Mouse (Mus musculus): ENCODE measurements at regions not wholly inside any gene's neighbourhood (a gene's known extent, or its start where the extent isn't known, plus 50 kb on each side); places are given as distances from the start of the nearest gene placed in this dataset.

GRCm38 (mm10) chr2:75151519-75151918 lies 325.9 kb downstream of the Mtx2 start:
- Histone ChIP-seq H3K9me3 (replicated peaks; ENCODE audit: insufficient read depth, low read length) (no peaks in the 10 kb centered on the region), H3K27me3 (ENCODE audit: control insufficient read depth in 1 of 2, insufficient read depth in 2 of 2, low read length in 2 of 2) (peaks cover 0 to 5% of the 10 kb centered on the region in 2 experiments; a peak in 2 of 4 replicates), H3K36me3 (ENCODE audit: control insufficient read depth in 1 of 2, insufficient read depth in 2 of 2, low read length in 2 of 2) (no peaks in the 10 kb centered on the region), H3K4me3 (ENCODE audit: control insufficient read depth in 1 of 2, insufficient read depth in 1 of 2, low read depth in 2 of 2, low read length in 2 of 2) (no peak overlapping the region), H3K9ac (ENCODE audit: control insufficient read depth, low read depth, low read length, poor library complexity, severe bottlenecking) (no peak overlapping the region), H3K79me2 (ENCODE audit: control insufficient read depth, insufficient read depth, low read length, poor library complexity) (no peaks in the 10 kb centered on the region), H3K4me1 (ENCODE audit: control insufficient read depth in 1 of 2, insufficient read depth in 2 of 2, low read length in 2 of 2) (peaks cover 0 to 4% of the 10 kb centered on the region in 2 experiments; a peak in 1 of 4 replicates), H3K27ac (ENCODE audit: control insufficient read depth, low read depth, low read length) (no peak overlapping the region)
- no peak for DNase-seq (ENCODE audit: low read depth, low spot score)
- TF ChIP-seq TAL1 (IDR thresholded peaks at IDR 0.05; ENCODE audit: low read length) (no peak), KAT2A (conservative IDR thresholded peaks at IDR 0.05; ENCODE audit: low read depth, low read length) (no peak), CHD2 (IDR thresholded peaks at IDR 0.05; ENCODE audit: low read length) (no peak), ELF1 (IDR thresholded peaks at IDR 0.05; ENCODE audit: low read depth, low read length) (no peak), RAD21 (IDR thresholded peaks at IDR 0.05; ENCODE audit: low read depth, low read length) (no peak), MEF2A (IDR thresholded peaks at IDR 0.05; ENCODE audit: extremely low read depth, insufficient replicate concordance, low read depth, low read length, poor library complexity, severe bottlenecking) (no peak), HCFC1 (IDR thresholded peaks at IDR 0.05; ENCODE audit: low read depth, low read length) (no peak), ZMIZ1 (IDR thresholded peaks at IDR 0.05; ENCODE audit: low read depth, low read length) (no peak), EP300 (IDR thresholded peaks at IDR 0.05; ENCODE audit: low read depth in 1 of 2, low read length in 2 of 2) (no peak), TCF12 (IDR thresholded peaks at IDR 0.05; ENCODE audit: low read depth, low read length) (no peak), RCOR1 (IDR thresholded peaks at IDR 0.05; ENCODE audit: low read depth, low read length) (no peak), GABPA (IDR thresholded peaks at IDR 0.05; ENCODE audit: low read depth, low read length) (no peak), ETS1 (IDR thresholded peaks at IDR 0.05; ENCODE audit: low read depth, low read length) (no peak), TBP (IDR thresholded peaks at IDR 0.05; ENCODE audit: low read depth, low read length) (no peak), CHD1 (IDR thresholded peaks at IDR 0.05; ENCODE audit: low read depth, low read length) (no peak), BHLHE40 (IDR thresholded peaks at IDR 0.05; ENCODE audit: borderline replicate concordance, low read depth, low read length) (no peak), MXI1 (IDR thresholded peaks at IDR 0.05; ENCODE audit: low read depth, low read length) (no peak), MAZ (IDR thresholded peaks at IDR 0.05; ENCODE audit: low read depth, low read length) (no peak), JUND (IDR thresholded peaks at IDR 0.05; ENCODE audit: low read depth, low read length) (no peak), ZNF384 (IDR thresholded peaks at IDR 0.05; ENCODE audit: low read depth, low read length) (no peak)

GRCm38 (mm10) chr2:75152477-75152990 lies 326.9 kb downstream of the Mtx2 start:
- Histone ChIP-seq H3K9ac (ENCODE audit: control insufficient read depth, low read depth, low read length, poor library complexity, severe bottlenecking) (no peak overlapping the region), H3K27ac (ENCODE audit: control insufficient read depth, low read depth, low read length) (no peak overlapping the region), H3K79me2 (ENCODE audit: control insufficient read depth, insufficient read depth, low read length, poor library complexity) (no peaks in the 10 kb centered on the region), H3K4me1 (ENCODE audit: control insufficient read depth in 1 of 2, insufficient read depth in 2 of 2, low read length in 2 of 2) (peaks cover 0 to 4% of the 10 kb centered on the region in 2 experiments; a peak in 1 of 4 replicates), H3K9me3 (replicated peaks; ENCODE audit: insufficient read depth, low read length) (no peaks in the 10 kb centered on the region), H3K36me3 (ENCODE audit: control insufficient read depth in 1 of 2, insufficient read depth in 2 of 2, low read length in 2 of 2) (no peaks in the 10 kb centered on the region), H3K27me3 (ENCODE audit: control insufficient read depth in 1 of 2, insufficient read depth in 2 of 2, low read length in 2 of 2) (peaks cover 0 to 9% of the 10 kb centered on the region in 2 experiments; a peak in 3 of 4 replicates), H3K4me3 (ENCODE audit: control insufficient read depth in 1 of 2, insufficient read depth in 1 of 2, low read depth in 2 of 2, low read length in 2 of 2) (no peak overlapping the region)
- peak; percentile 76 for DNase-seq (ENCODE audit: low read depth, low spot score)
- TF ChIP-seq ZMIZ1 (IDR thresholded peaks at IDR 0.05; ENCODE audit: low read depth, low read length) (no peak), RAD21 (IDR thresholded peaks at IDR 0.05; ENCODE audit: low read depth, low read length) (peak; percentile 28), MXI1 (IDR thresholded peaks at IDR 0.05; ENCODE audit: low read depth, low read length) (no peak), ETS1 (IDR thresholded peaks at IDR 0.05; ENCODE audit: low read depth, low read length) (no peak), KAT2A (conservative IDR thresholded peaks at IDR 0.05; ENCODE audit: low read depth, low read length) (no peak), BHLHE40 (IDR thresholded peaks at IDR 0.05; ENCODE audit: borderline replicate concordance, low read depth, low read length) (peak; percentile 26; the same call in 1 of the 2 replicates), CTCF (IDR thresholded peaks at IDR 0.05 in 2 of 3, conservative IDR thresholded peaks at IDR 0.05 in 1 of 3; ENCODE audit: control insufficient read depth in 1 of 3, insufficient read depth in 1 of 3, low read depth in 2 of 3, low read length in 3 of 3, poor library complexity in 1 of 3, severe bottlenecking in 1 of 3) (peak; percentile 76 to 95 (median 78)), POLR2A (IDR thresholded peaks at IDR 0.05; ENCODE audit: control insufficient read depth in 1 of 2, insufficient read depth in 1 of 2, low read depth in 1 of 2, low read length in 2 of 2, poor library complexity in 1 of 2) (no peak), USF2 (IDR thresholded peaks at IDR 0.05; ENCODE audit: borderline replicate concordance in 1 of 2, insufficient read depth in 1 of 2, low read depth in 1 of 2, low read length in 2 of 2) (no peak), ZC3H11A (IDR thresholded peaks at IDR 0.05; ENCODE audit: low read depth, low read length) (peak; percentile 19; the same call in 1 of the 2 replicates), SMC3 (IDR thresholded peaks at IDR 0.05; ENCODE audit: low read depth, low read length) (peak; percentile 63)

All from MEL (cell line).